Mouse (Mus musculus): ENCODE data around the gene Calhm1. TPM values are rescaled to one million over a fixed set of nuclear protein-coding genes. Genes with fewer than 3 reads are reported as not detected.
"Not testable (repeated sequence)": the region's sequence is repeated elsewhere in the genome, so short reads cannot be mapped to it uniquely, and the experiment has no call there.

The Calhm1 gene
- polyA plus RNA-seq, 1 experiment from 2014 or later = not detected

GRCm38 (mm10) chr19:47149854-47150253 is 5.8 kb upstream of the Calhm1 start:
- no peak overlapping the region for H3K4me2 ChIP-seq
- 52% methylated on average over 4 of the region's 4 CpGs for WGBS
- no peak overlapping the region for H3K27ac ChIP-seq
- H3K27me3 ChIP-seq (replicated peaks) = no peaks in the 10 kb centered on the region
- no peaks in the 10 kb centered on the region for H3K9me3 ChIP-seq
- no peaks in the 10 kb centered on the region for H3K36me3 ChIP-seq (replicated peaks)
- no peak overlapping the region for H3K9ac ChIP-seq
- no peak overlapping the region for H3K4me3 ChIP-seq
- no peak for ATAC-seq (replicated peaks)
- H3K4me1 ChIP-seq = no peaks in the 10 kb centered on the region; the same call in 1 of the 2 replicates

- H3K4me3 ChIP-seq = no peak overlapping the region
- no peaks in the 10 kb centered on the region; the same call in 1 of the 2 replicates for H3K4me1 ChIP-seq
- H3K9ac ChIP-seq = no peak overlapping the region
- no peak overlapping the region for H3K27ac ChIP-seq
- H3K27me3 ChIP-seq (replicated peaks) = no peaks in the 10 kb centered on the region
- H3K9me3 ChIP-seq = no peaks in the 10 kb centered on the region
- H3K4me2 ChIP-seq = no peak overlapping the region
- ATAC-seq (replicated peaks) = no peak
- 82% methylated on average over 5 of the region's 5 CpGs for WGBS
- H3K36me3 ChIP-seq (replicated peaks) = no peaks in the 10 kb centered on the region
Measured at GRCm38 (mm10) chr19:47148267-47148847, 4.3 kb upstream of the Calhm1 start.

DNA sequence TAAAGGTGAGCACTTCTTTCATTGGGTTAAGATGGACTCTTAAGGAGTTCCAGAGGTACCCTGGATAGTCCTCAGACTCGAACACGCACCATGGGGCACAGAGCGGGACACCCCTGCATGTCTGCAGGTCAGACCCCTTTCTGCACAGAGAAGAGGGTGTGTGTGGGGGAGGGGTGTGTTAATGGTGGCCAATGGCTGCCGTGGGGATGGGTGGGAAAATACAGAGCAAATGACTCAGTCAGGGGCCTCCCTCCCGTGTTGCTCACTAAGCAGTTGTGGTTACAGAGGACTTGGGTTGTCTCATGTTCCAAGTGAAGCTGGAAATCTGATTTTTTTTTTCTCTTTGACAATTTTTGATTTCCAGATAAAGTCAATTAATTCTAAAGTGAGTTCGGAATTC is 1.6 kb downstream of the Calhm1 start:
- H3K27ac ChIP-seq = no peak overlapping the region
- no peak overlapping the region for H3K4me3 ChIP-seq
- peaks cover 9% of the 10 kb centered on the region for H3K4me1 ChIP-seq
- no peak overlapping the region for H3K9ac ChIP-seq
- H3K36me3 ChIP-seq (replicated peaks) = no peaks in the 10 kb centered on the region
- no peaks in the 10 kb centered on the region for H3K27me3 ChIP-seq (replicated peaks)
- no peak for ATAC-seq (replicated peaks)
- WGBS = 77% methylated on average over 6 of the region's 6 CpGs
- no peak overlapping the region for H3K4me2 ChIP-seq
- no peaks in the 10 kb centered on the region for H3K9me3 ChIP-seq

DNA sequence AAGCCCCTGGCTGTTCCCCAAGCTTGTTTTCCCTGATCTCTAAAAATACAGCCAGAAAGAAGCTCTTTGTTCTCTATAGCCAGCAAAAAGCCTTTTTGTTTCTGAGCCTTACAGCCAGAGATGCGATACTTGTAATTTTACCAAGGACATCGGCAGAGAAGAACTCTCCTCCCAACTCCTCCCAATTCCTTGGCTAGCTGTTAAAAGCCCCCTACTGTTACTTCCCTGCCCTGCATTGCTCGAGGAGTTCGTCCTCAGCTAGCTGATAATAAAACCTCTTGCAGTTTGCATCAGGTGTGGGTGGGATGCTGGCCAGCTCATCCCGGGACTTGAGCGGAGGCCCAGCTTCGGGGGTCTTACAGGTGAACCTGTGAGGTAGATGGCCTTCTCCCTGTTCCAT is 4.4 kb downstream of the Calhm1 start:
- H3K9ac ChIP-seq; H3K9me3 ChIP-seq; H3K36me3 ChIP-seq (replicated peaks); H3K27ac ChIP-seq; H3K4me3 ChIP-seq; H3K4me2 ChIP-seq; ATAC-seq (replicated peaks); H3K27me3 ChIP-seq (replicated peaks): not testable (repeated sequence)
- peaks cover 12% of the 10 kb centered on the region for H3K4me1 ChIP-seq
- 46% methylated on average over 7 of the region's 7 CpGs for WGBS

DNA sequence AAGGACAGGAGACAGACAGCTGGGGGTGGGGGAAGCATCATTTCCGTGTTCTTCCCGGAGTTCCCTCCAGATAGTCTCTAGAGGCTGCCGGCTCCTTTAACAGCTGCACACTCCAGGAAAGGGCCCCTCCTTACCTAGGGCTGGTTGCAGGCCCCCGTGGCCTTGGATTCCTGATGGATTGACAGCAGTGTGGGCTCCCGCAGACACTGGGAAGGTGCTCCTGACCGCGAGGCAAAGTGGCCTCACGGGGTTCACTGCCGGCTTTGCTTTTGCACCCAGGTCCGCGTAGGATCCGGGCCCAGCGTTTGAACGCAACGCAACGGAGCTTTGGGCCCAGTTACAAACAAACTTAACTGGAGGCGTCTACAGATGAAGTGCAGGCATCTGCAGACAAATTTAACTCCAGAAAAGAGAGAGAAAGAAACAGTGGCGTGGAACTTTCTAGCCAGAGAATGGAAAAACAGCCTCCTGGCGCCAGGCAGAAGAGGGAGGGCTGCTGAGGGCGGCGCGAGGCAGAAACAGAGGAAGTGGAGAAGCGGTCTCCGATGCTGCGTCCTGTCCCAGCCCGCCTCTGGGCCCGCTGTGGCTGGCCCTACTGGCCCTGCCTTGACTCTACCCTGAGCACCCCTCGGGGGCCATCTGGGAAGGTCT is 6.2 kb downstream of the Calhm1 start, which contains the start of gene Calhm2:
Calhm2 (minus strand) TSS at position 524 of the 651 bp plus-strand sequence.
- no peak for ATAC-seq (replicated peaks)

GRCm38 (mm10) chr19:47137051-47137581 is 6.9 kb downstream of the Calhm1 start:
- no peak for ATAC-seq (replicated peaks)
- Histone ChIP-seq H3K4me1 (peaks cover 12% of the 10 kb centered on the region), H3K27ac (no peak overlapping the region), H3K9me3 (no peaks in the 10 kb centered on the region), H3K36me3 (replicated peaks) (no peaks in the 10 kb centered on the region), H3K27me3 (replicated peaks) (no peaks in the 10 kb centered on the region), H3K4me3 (no peak overlapping the region), H3K4me2 (peak overlapping the region; percentile 44), H3K9ac (no peak overlapping the region)
- WGBS = 43% methylated on average over 6 of the region's 6 CpGs

More for the DNA sequence above, 6.2 kb downstream of the Calhm1 start, which contains the start of gene Calhm2:
- peaks cover 12% of the 10 kb centered on the region for H3K4me1 ChIP-seq
- H3K36me3 ChIP-seq (replicated peaks) = no peaks in the 10 kb centered on the region
- peak within 1 kb of the TSS; percentile 44 for H3K4me2 ChIP-seq
- H3K9ac ChIP-seq = peak within 1 kb of the TSS; percentile 40
- H3K27me3 ChIP-seq (replicated peaks) = no peaks in the 10 kb centered on the region
- H3K9me3 ChIP-seq = no peaks in the 10 kb centered on the region
- peak within 1 kb of the TSS; percentile 28 for H3K4me3 ChIP-seq
- no peak within 1 kb of the TSS for H3K27ac ChIP-seq
- 13% methylated on average over 28 of the region's 28 CpGs for WGBS

DNA sequence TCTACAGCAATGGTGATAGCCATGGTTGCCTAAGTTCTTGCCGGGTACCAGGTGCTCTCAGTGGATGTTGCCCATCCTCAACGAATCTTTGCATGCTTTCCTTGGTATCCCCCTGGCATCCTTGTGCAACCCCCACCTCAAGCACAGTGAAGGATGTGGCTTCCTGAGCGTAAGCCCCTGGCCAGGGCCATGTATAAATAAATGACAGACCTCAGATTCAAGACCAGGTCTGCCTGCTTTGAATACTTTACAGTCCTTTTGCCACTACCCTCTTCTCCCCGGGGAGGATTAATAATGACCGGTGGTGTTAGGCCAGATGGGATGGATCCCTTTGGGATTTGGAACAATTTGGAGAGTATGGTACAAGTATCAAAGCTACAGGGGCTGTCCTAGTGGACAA is 7.9 kb downstream of the Calhm1 start:
- Histone ChIP-seq H3K36me3 (replicated peaks) (peaks cover 8% of the 10 kb centered on the region), H3K4me2 (no peak overlapping the region)
- WGBS = 87% methylated on average over 5 of the region's 5 CpGs

GRCm38 (mm10) chr19:47135568-47135967 is 8.5 kb downstream of the Calhm1 start:
- H3K4me1 ChIP-seq = peaks cover 12% of the 10 kb centered on the region
- no peak overlapping the region for H3K4me2 ChIP-seq
- 92% methylated on average over 17 of the region's 17 CpGs for WGBS
- H3K27ac ChIP-seq = no peak overlapping the region
- peaks cover 13% of the 10 kb centered on the region for H3K36me3 ChIP-seq (replicated peaks)
- H3K9me3 ChIP-seq = no peaks in the 10 kb centered on the region
- no peak overlapping the region for H3K4me3 ChIP-seq
- no peak overlapping the region for H3K9ac ChIP-seq
- no peak for ATAC-seq (replicated peaks)
- H3K27me3 ChIP-seq (replicated peaks) = no peaks in the 10 kb centered on the region

More for the DNA sequence above, 7.9 kb downstream of the Calhm1 start:
- Histone ChIP-seq H3K9me3 (no peaks in the 10 kb centered on the region), H3K27ac (no peak overlapping the region), H3K27me3 (replicated peaks) (no peaks in the 10 kb centered on the region), H3K9ac (no peak overlapping the region), H3K4me3 (no peak overlapping the region), H3K4me1 (peaks cover 12% of the 10 kb centered on the region)
- ATAC-seq (replicated peaks) = no peak

DNA sequence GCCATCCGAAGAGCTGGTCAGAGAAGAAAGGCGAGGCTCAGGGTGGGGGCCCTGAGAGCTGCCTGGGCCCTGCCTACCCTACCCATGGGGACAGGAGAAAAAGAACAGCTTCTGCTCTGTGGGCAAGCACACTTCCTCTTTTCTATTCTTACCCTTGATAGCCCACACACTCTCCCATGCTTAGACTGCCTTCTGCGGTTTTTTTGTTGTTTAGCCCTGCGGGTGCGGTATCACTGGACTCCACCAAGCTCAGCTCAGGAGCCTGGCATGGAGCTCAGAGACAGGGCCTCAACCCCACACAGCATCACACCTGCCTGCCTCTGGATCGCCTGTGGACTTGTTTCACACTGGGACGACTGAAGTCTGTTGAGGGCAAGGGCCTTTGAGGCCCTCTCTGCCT is 10.9 kb downstream of the Calhm1 start:
- Histone ChIP-seq H3K27me3 (replicated peaks) (no peaks in the 10 kb centered on the region), H3K4me1 (peaks cover 10% of the 10 kb centered on the region), H3K4me2 (no peak overlapping the region), H3K4me3 (no peak overlapping the region), H3K36me3 (replicated peaks) (peaks cover 37% of the 10 kb centered on the region), H3K27ac (no peak overlapping the region), H3K9ac (no peak overlapping the region), H3K9me3 (no peaks in the 10 kb centered on the region)
- WGBS = 91% methylated on average over 7 of the region's 7 CpGs
- no peak for ATAC-seq (replicated peaks)

GRCm38 (mm10) chr19:47130551-47131125 is 13.4 kb downstream of the Calhm1 start:
- WGBS = 92% methylated on average over 15 of the region's 15 CpGs
- no peak overlapping the region for H3K9ac ChIP-seq
- H3K4me2 ChIP-seq = no peak overlapping the region
- ATAC-seq (replicated peaks) = no peak
- H3K4me1 ChIP-seq = no peaks in the 10 kb centered on the region
- no peaks in the 10 kb centered on the region for H3K9me3 ChIP-seq
- H3K27ac ChIP-seq = no peak overlapping the region
- H3K27me3 ChIP-seq (replicated peaks) = no peaks in the 10 kb centered on the region
- no peak overlapping the region for H3K4me3 ChIP-seq
- H3K36me3 ChIP-seq (replicated peaks) = peaks cover 55% of the 10 kb centered on the region

DNA sequence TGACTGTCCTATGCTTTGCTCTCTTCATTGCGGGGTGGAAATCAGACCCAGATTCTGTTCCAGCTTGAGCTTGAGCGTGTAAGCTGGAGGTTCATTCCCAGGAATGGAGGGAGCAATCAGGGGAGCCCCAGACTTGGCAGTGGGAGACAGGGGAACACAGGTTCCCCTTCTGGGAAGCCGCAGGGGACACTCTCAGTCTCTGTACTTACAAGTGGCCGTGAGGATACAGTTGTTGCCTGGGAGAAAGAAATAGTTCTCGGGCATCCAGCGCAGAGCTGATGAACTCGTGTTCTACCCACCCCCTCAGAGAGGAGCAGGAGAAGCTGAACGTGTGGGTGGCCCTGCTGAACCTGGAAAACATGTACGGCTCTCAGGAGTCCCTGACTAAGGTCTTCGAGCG is 15.2 kb downstream of the Calhm1 start:
- WGBS = 93% methylated on average over 11 of the region's 11 CpGs
- no peak overlapping the region for H3K27ac ChIP-seq
- ATAC-seq (replicated peaks) = no peak
- H3K27me3 ChIP-seq (replicated peaks) = no peaks in the 10 kb centered on the region
- H3K4me2 ChIP-seq = no peak overlapping the region
- H3K9me3 ChIP-seq = no peaks in the 10 kb centered on the region
- no peak overlapping the region for H3K9ac ChIP-seq
- peaks cover 63% of the 10 kb centered on the region for H3K36me3 ChIP-seq (replicated peaks)
- H3K4me3 ChIP-seq = no peak overlapping the region
- H3K4me1 ChIP-seq = no peaks in the 10 kb centered on the region

- Histone ChIP-seq H3K4me1 (no peaks in the 10 kb centered on the region), H3K9ac (no peak overlapping the region), H3K4me2 (no peak overlapping the region), H3K4me3 (no peak overlapping the region), H3K27me3 (replicated peaks) (no peaks in the 10 kb centered on the region), H3K9me3 (no peaks in the 10 kb centered on the region), H3K36me3 (replicated peaks) (peaks cover 63% of the 10 kb centered on the region), H3K27ac (no peak overlapping the region)
- 98% methylated on average over 10 of the region's 10 CpGs for WGBS
- no peak for ATAC-seq (replicated peaks)
Measured at GRCm38 (mm10) chr19:47128164-47128563, 15.9 kb downstream of the Calhm1 start.
